Mouse (Mus musculus) layer of hippocampus, adult 11-12 months (tissue): ENCODE results near the gene Flt3l.

Source experiments
- DNase-seq: peaks from one replicate; pipeline ENCODE4 v3.0.0; 2022; ENCODE audit warnings: low spot score

Gene Flt3l

GRCm38 (mm10) chr7:45095367-45095766 lies 40.9 kb downstream of the Flt3l start:
- DNase-seq: no peak

GRCm38 (mm10) chr7:45094121-45094520 lies 42.1 kb downstream of the Flt3l start:
- DNase-seq: no peak

GRCm38 (mm10) chr7:45093516-45093905 lies 42.7 kb downstream of the Flt3l start:
- no peak for DNase-seq

- DNase-seq: no peak
These were observed 43.3 kb downstream of the Flt3l start for GRCm38 (mm10) chr7:45092828-45093515.

GRCm38 (mm10) chr7:45092048-45092447 lies 44.2 kb downstream of the Flt3l start, which contains the start of gene Rcn3:
TSS of gene Rcn3 (minus strand) at chr7:45092221.
- no peak for DNase-seq

- no peak for DNase-seq
These were observed 44.9 kb downstream of the Flt3l start for GRCm38 (mm10) chr7:45091001-45091990.

GRCm38 (mm10) chr7:45090251-45090977 lies 45.8 kb downstream of the Flt3l start:
- no peak for DNase-seq

GRCm38 (mm10) chr7:45088597-45088996 lies 47.6 kb downstream of the Flt3l start:
- no peak for DNase-seq

GRCm38 (mm10) chr7:45086084-45086483 lies 50.1 kb downstream of the Flt3l start:
- no peak for DNase-seq

GRCm38 (mm10) chr7:45083300-45083890 lies 52.8 kb downstream of the Flt3l start:
- DNase-seq: no peak

- DNase-seq: peak; percentile 55
These were observed 53.6 kb downstream of the Flt3l start for GRCm38 (mm10) chr7:45082401-45083299.

- no peak for DNase-seq
These were observed 55.2 kb downstream of the Flt3l start for GRCm38 (mm10) chr7:45081016-45081415.

GRCm38 (mm10) chr7:45079856-45080255 lies 56.4 kb downstream of the Flt3l start:
- peak; percentile 94 for DNase-seq
